Mouse (Mus musculus): ENCODE results near the gene Pms2. TPM values are rescaled to one million over a fixed set of nuclear protein-coding genes. Genes with fewer than 3 reads are reported as not detected.
A peak's percentile ranks its signal among the peaks of the same experiment; 100 is the strongest.

Gene Pms2
- polyA plus RNA-seq, 2 experiments, result 6.7 to 13.6 TPM

DNA sequence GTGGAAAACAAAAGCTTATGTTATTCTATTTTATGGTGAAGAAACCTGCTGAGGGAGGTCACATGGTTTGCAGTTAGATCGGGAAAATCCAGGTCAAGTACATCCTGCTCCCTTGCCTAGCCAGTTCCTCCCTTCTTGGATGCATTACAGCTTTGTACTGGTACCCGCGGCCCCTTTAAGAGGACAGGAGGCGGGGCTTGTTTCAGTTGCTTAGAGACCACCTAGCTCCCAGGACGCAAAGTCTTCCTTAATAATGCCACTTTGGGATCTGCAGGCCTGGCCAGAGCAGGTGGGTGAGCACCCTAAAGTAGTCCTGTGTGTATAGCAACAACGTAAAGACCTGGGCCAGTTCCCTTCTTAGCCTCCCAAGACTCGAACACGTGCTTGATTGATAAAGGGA, 23.1 kb downstream of the Pms2 start, which contains the start of gene Rsph10b:
Gene Rsph10b (plus strand): TSS at position 205 of the 400 bp plus-strand sequence.
- Histone ChIP-seq H3K27me3 (ENCODE audit: control insufficient read depth, insufficient read depth, low read length) (no peaks in the 10 kb centered on the region), H3K9ac (replicated peaks) (no peak within 1 kb of the TSS), H3K9me3 (ENCODE audit: control insufficient read depth, low read length) (no peaks in the 10 kb centered on the region), H3K4me3 (ENCODE audit: insufficient read depth in 1 of 2, low read depth in 2 of 2, low read length in 2 of 2) (no peak within 1 kb of the TSS), H3K4me1 (replicated peaks; ENCODE audit: control insufficient read depth in 2 of 2, insufficient read depth in 2 of 2, low read length in 1 of 2) (peaks cover 0 to 4% of the 10 kb centered on the region in 2 experiments; a peak in 1 of 4 replicates), H3K27ac (no peak within 1 kb of the TSS), H3K36me3 (replicated peaks; ENCODE audit: control insufficient read depth, insufficient read depth, low read depth) (peaks cover 30% of the 10 kb centered on the region), H3K4me2 (ENCODE audit: low read depth) (no peak within 1 kb of the TSS)
- TF ChIP-seq EP300 (IDR thresholded peaks at IDR 0.05; ENCODE audit: low read depth) (no peak), CTCF (IDR thresholded peaks at IDR 0.05; ENCODE audit: low read depth) (no peak)
- DNase-seq (ENCODE audit: low read depth in 3 of 3, low spot score in 3 of 3), result no peak
- 47% methylated on average over 8 of the region's 8 CpGs for WGBS (ENCODE audit: insufficient replicate concordance)
- no peak for ATAC-seq (ENCODE audit: insufficient read depth)

GRCm38 (mm10) chr5:143933414-143933813, 23.6 kb downstream of the Pms2 start:
- ATAC-seq (ENCODE audit: insufficient read depth), result no peak
- Histone ChIP-seq H3K36me3 (replicated peaks; ENCODE audit: control insufficient read depth, insufficient read depth, low read depth) (peaks cover 25% of the 10 kb centered on the region), H3K4me2 (ENCODE audit: low read depth) (no peak overlapping the region), H3K27me3 (ENCODE audit: control insufficient read depth, insufficient read depth, low read length) (no peaks in the 10 kb centered on the region), H3K4me1 (replicated peaks; ENCODE audit: control insufficient read depth in 2 of 2, insufficient read depth in 2 of 2, low read length in 1 of 2) (peaks cover 0 to 4% of the 10 kb centered on the region in 2 experiments; a peak in 1 of 4 replicates), H3K4me3 (ENCODE audit: insufficient read depth in 1 of 2, low read depth in 2 of 2, low read length in 2 of 2) (no peak overlapping the region), H3K9me3 (ENCODE audit: control insufficient read depth, low read length) (no peaks in the 10 kb centered on the region), H3K9ac (replicated peaks) (no peak overlapping the region), H3K27ac (no peak overlapping the region)
- TF ChIP-seq CTCF (IDR thresholded peaks at IDR 0.05; ENCODE audit: low read depth) (no peak), EP300 (IDR thresholded peaks at IDR 0.05; ENCODE audit: low read depth) (no peak)
- no peak for DNase-seq (ENCODE audit: low read depth in 3 of 3, low spot score in 3 of 3)
- 81% methylated on average over 11 of the region's 11 CpGs for WGBS (ENCODE audit: insufficient replicate concordance)

DNA sequence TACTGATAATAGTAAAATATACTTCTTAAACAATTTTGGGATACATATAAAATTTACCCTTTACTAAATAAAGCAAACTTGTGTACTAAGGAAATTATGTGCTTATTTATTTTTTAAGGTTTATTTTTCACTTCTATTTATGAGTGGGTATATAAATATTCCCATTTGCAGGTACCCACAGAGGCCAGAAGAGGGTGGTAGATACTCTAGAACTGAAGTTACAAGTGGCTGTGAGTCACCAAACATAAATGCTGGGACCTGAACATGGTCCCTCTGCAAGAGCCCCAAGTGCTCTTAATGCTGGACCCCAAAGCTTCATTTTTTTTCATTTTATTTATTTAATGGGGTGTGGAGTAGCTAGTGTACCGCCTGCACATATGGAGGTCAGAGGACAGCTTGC, 24.1 kb downstream of the Pms2 start:
- no peaks in the 10 kb centered on the region for H3K9me3 ChIP-seq (ENCODE audit: control insufficient read depth, low read length)
- H3K36me3 ChIP-seq (replicated peaks; ENCODE audit: control insufficient read depth, insufficient read depth, low read depth), result peaks cover 22% of the 10 kb centered on the region
- H3K4me3 ChIP-seq (ENCODE audit: insufficient read depth in 1 of 2, low read depth in 2 of 2, low read length in 2 of 2), result no peak overlapping the region
- no peak overlapping the region for H3K27ac ChIP-seq
- no peak for ATAC-seq (ENCODE audit: insufficient read depth)
- H3K4me2 ChIP-seq (ENCODE audit: low read depth), result no peak overlapping the region
- H3K27me3 ChIP-seq (ENCODE audit: control insufficient read depth, insufficient read depth, low read length), result no peaks in the 10 kb centered on the region
- H3K4me1 ChIP-seq (replicated peaks; ENCODE audit: control insufficient read depth in 2 of 2, insufficient read depth in 2 of 2, low read length in 1 of 2), result peaks cover 0 to 4% of the 10 kb centered on the region in 2 experiments; a peak in 1 of 4 replicates
- TF ChIP-seq EP300 (IDR thresholded peaks at IDR 0.05; ENCODE audit: low read depth) (no peak), CTCF (IDR thresholded peaks at IDR 0.05; ENCODE audit: low read depth) (peak; percentile 32; the same call in 1 of the 2 replicates)
- WGBS (ENCODE audit: insufficient replicate concordance), result 92% methylated on average over 1 of the region's 1 CpGs
- H3K9ac ChIP-seq (replicated peaks), result no peak overlapping the region
- DNase-seq (ENCODE audit: low read depth in 3 of 3, low spot score in 3 of 3), result no peak

DNA sequence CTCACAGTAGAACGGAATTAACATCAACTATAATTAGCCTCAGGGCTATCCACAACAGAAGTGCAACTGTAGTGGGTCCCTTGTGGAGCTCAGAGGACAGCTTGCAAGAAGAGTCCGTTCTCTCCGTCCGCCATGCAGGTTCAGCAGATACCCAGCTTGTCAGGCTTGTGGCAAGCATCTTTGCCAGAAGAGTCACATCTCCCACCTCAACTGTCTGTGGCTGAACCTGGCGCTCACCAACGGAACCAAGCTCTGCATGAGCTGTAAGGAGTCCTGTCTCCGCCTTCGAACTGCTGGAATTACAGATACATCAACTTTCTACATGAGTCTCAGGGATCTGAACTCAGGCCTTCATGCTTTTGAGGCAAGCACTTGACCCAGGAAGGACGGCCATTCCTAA, 26.4 kb downstream of the Pms2 start:
- H3K4me2 ChIP-seq (ENCODE audit: low read depth), result no peak overlapping the region
- H3K9ac ChIP-seq (replicated peaks), result no peak overlapping the region
- no peaks in the 10 kb centered on the region for H3K9me3 ChIP-seq (ENCODE audit: control insufficient read depth, low read length)
- no peak overlapping the region for H3K4me3 ChIP-seq (ENCODE audit: insufficient read depth in 1 of 2, low read depth in 2 of 2, low read length in 2 of 2)
- ATAC-seq (ENCODE audit: insufficient read depth), result no peak
- WGBS (ENCODE audit: insufficient replicate concordance), result 80% methylated on average over 9 of the region's 9 CpGs
- peaks cover 0 to 4% of the 10 kb centered on the region in 2 experiments; a peak in 1 of 4 replicates for H3K4me1 ChIP-seq (replicated peaks; ENCODE audit: control insufficient read depth in 2 of 2, insufficient read depth in 2 of 2, low read length in 1 of 2)
- no peak for DNase-seq (ENCODE audit: low read depth in 3 of 3, low spot score in 3 of 3)
- no peaks in the 10 kb centered on the region for H3K27me3 ChIP-seq (ENCODE audit: control insufficient read depth, insufficient read depth, low read length)
- TF ChIP-seq EP300 (IDR thresholded peaks at IDR 0.05; ENCODE audit: low read depth) (no peak), CTCF (IDR thresholded peaks at IDR 0.05; ENCODE audit: low read depth) (no peak)
- peaks cover 4% of the 10 kb centered on the region for H3K36me3 ChIP-seq (replicated peaks; ENCODE audit: control insufficient read depth, insufficient read depth, low read depth)
- H3K27ac ChIP-seq, result no peak overlapping the region

DNA sequence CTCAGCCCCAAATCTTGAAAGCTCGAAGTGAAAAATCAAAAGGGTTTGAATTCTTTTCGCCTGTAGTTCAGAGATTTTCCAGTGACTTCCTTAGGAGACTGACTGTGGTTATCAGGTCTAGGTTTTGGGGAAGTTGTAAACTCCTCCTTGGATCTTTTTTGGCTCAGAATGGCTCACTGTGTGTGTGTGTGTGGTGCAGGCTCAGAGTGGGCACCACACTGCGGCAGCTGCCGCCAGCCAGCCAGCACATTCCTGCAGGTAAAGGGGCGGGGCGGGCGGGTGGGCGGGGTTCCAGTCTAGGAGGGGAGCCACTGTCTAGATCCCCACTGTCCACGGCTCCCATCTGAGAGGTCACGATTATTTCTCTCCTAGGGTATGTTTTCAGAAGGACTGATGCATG, 31.8 kb downstream of the Pms2 start:
- WGBS (ENCODE audit: insufficient replicate concordance), result 10% methylated on average over 10 of the region's 10 CpGs

More for the DNA sequence above, 31.8 kb downstream of the Pms2 start:
- no peak overlapping the region for H3K9ac ChIP-seq (replicated peaks)
- H3K36me3 ChIP-seq (replicated peaks; ENCODE audit: control insufficient read depth, insufficient read depth, low read depth), result no peaks in the 10 kb centered on the region
- no peaks in the 10 kb centered on the region for H3K27me3 ChIP-seq (ENCODE audit: control insufficient read depth, insufficient read depth, low read length)
- TF ChIP-seq EP300 (IDR thresholded peaks at IDR 0.05; ENCODE audit: low read depth), result no peak
- no peak for TF ChIP-seq CTCF (IDR thresholded peaks at IDR 0.05; ENCODE audit: low read depth)
- H3K4me3 ChIP-seq (ENCODE audit: insufficient read depth in 1 of 2, low read depth in 2 of 2, low read length in 2 of 2), result no peak overlapping the region
- no peak for DNase-seq (ENCODE audit: low read depth in 3 of 3, low spot score in 3 of 3)
- H3K9me3 ChIP-seq (ENCODE audit: control insufficient read depth, low read length), result no peaks in the 10 kb centered on the region
- no peak overlapping the region for H3K4me2 ChIP-seq (ENCODE audit: low read depth)
- no peak overlapping the region for H3K27ac ChIP-seq
- peaks cover 0 to 4% of the 10 kb centered on the region in 2 experiments; a peak in 1 of 4 replicates for H3K4me1 ChIP-seq (replicated peaks; ENCODE audit: control insufficient read depth in 2 of 2, insufficient read depth in 2 of 2, low read length in 1 of 2)
- ATAC-seq (ENCODE audit: insufficient read depth), result no peak

Measured in liver, embryonic 14.5 days (tissue).